Mouse (Mus musculus): ENCODE results near the gene Aicda. TPM values are rescaled to one million over a fixed set of nuclear protein-coding genes. Genes with fewer than 3 reads are reported as not detected.
"Not testable (repeated sequence)": the region's sequence is repeated elsewhere in the genome, so short reads cannot be mapped to it uniquely, and the experiment has no call there.

The Aicda gene
- polyA plus RNA-seq, 1 experiment from 2014 or later, result 0.99 TPM

DNA sequence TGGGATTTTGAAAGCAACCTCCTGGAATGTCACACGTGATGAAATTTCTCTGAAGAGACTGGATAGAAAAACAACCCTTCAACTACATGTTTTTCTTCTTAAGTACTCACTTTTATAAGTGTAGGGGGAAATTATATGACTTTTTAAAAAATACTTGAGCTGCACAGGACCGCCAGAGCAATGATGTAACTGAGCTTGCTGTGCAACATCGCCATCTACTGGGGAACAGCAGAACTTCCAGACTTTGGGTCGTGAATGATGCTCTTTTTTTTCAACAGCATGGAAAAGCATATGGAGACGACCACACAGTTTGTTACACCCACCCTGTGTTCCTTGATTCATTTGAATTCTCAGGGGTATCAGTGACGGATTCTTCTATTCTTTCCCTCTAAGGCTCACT, 8.9 kb downstream of the Aicda start:
- no peaks in the 10 kb centered on the region for H3K9me3 ChIP-seq (ENCODE audit: control insufficient read depth, low read length)
- 6% methylated on average over 6 of the region's 6 CpGs for WGBS
- H3K27me3 ChIP-seq (ENCODE audit: control insufficient read depth, insufficient read depth, low read length), result no peaks in the 10 kb centered on the region
- H3K9ac ChIP-seq (replicated peaks; ENCODE audit: low read depth, low read length), result no peak overlapping the region
- no peak overlapping the region for H3K27ac ChIP-seq (ENCODE audit: low read depth, low read length)
- no peak overlapping the region for H3K4me3 ChIP-seq (ENCODE audit: low read depth, low read length)
- peak; percentile 45 for ATAC-seq (ENCODE audit: low read depth)
- H3K4me2 ChIP-seq (ENCODE audit: low read depth, low read length), result peak overlapping the region; percentile 6; the same call in 1 of the 2 replicates
- no peaks in the 10 kb centered on the region for H3K4me1 ChIP-seq (ENCODE audit: control insufficient read depth, insufficient read depth, low read length)
- no peaks in the 10 kb centered on the region for H3K36me3 ChIP-seq (ENCODE audit: control insufficient read depth, insufficient read depth, low read length)

DNA sequence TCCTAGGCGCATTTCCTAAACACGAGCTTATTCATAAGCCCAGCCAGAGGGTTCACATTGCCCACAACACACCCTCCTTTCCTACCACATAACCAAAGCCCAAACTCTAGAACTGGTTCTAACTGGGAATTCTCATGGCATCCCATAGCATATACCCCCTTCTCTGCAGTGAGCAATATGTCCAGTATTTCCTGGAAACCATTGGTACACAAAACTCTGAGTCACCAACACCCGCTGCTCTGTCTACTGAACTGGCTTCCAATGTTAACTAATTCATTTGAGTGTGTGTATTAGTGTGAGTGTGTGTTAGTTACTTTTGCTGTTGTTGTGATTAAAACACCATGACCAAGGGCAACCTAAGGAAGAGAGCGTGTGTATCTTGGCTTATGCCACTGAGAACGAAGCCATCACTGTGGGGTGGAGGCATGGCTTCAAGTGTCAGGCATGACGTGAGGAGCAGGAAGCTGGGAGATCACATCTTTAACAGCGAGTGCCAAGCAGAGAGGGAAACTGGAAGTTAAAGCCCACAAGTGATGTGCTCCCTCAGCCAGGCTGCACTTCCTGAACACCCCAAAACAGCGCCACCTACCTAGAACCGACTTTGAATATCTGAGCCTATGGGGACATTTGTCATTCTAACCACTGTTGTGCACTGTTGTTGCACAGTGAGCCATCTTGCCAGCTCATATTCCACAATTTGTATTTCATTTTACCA, 11.6 kb downstream of the Aicda start:
- no peak overlapping the region for H3K9ac ChIP-seq (replicated peaks; ENCODE audit: low read depth, low read length)
- H3K36me3 ChIP-seq (ENCODE audit: control insufficient read depth, insufficient read depth, low read length), result no peaks in the 10 kb centered on the region
- H3K27me3 ChIP-seq (ENCODE audit: control insufficient read depth, insufficient read depth, low read length), result no peaks in the 10 kb centered on the region
- 90% methylated on average over 9 of the region's 9 CpGs for WGBS
- H3K4me3 ChIP-seq (ENCODE audit: low read depth, low read length), result no peak overlapping the region
- no peak overlapping the region for H3K27ac ChIP-seq (ENCODE audit: low read depth, low read length)
- H3K4me2 ChIP-seq (ENCODE audit: low read depth, low read length), result no peak overlapping the region
- H3K4me1 ChIP-seq (ENCODE audit: control insufficient read depth, insufficient read depth, low read length), result no peaks in the 10 kb centered on the region
- no peaks in the 10 kb centered on the region for H3K9me3 ChIP-seq (ENCODE audit: control insufficient read depth, low read length)
- no peak for ATAC-seq (ENCODE audit: low read depth)

DNA sequence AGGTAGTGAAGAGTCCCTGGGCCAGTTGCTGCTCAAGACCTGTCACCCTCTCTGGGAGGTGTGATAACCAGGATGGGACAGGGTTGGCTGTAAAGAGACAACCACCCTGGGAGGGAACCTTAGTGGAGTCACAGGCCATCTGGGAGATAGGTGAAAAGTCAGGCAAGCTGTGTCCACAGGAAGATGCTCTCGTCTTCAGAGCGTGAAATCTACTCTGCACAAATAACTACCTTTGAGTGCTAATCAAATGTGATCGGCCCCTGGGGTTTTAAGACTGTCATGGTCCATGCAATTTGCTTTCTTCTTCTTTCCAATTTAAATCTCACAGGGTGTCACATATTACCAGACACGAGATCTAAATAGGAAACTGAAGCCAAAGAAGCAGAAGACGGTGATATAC, 15.5 kb downstream of the Aicda start:
- peak; percentile 29; the same call in 1 of the 2 replicates for ATAC-seq (ENCODE audit: low read depth)

DNA sequence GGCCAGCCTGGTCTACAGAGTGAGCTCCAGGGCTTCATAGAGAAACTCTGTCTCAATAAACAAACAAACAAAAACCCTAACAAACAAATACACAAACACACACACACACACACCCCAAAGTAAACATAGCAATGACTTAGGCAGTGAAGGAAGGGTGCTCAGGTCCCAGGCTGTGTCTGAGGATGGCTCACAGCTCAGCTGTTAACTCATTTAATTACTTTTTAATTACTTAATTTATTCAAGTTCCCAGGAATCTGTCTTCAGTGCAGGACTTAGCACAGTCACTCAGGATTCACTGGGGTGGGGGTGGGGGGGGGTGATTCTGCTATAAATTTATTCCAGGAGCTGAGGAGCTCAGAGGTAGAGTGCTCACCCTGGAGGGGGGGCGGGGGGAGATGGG, 16.2 kb downstream of the Aicda start:
- H3K4me2 ChIP-seq (ENCODE audit: low read depth, low read length), result no peak overlapping the region
- H3K27me3 ChIP-seq (ENCODE audit: control insufficient read depth, insufficient read depth, low read length), result no peaks in the 10 kb centered on the region
- H3K4me3 ChIP-seq (ENCODE audit: low read depth, low read length), result no peak overlapping the region
- no peaks in the 10 kb centered on the region for H3K36me3 ChIP-seq (ENCODE audit: control insufficient read depth, insufficient read depth, low read length)
- H3K9ac ChIP-seq (replicated peaks; ENCODE audit: low read depth, low read length), result no peak overlapping the region
- no peaks in the 10 kb centered on the region for H3K4me1 ChIP-seq (ENCODE audit: control insufficient read depth, insufficient read depth, low read length)
- H3K9me3 ChIP-seq (ENCODE audit: control insufficient read depth, low read length), result no peaks in the 10 kb centered on the region
- H3K27ac ChIP-seq (ENCODE audit: low read depth, low read length), result 0 out of 2 replicates have a peak overlapping the region, but pooled peaks have one; percentile 2
- peak; percentile 35; the same call in 1 of the 2 replicates for ATAC-seq (ENCODE audit: low read depth)
- 45% methylated on average over 1 of the region's 1 CpGs for WGBS

More for the DNA sequence above, 15.5 kb downstream of the Aicda start:
- Histone ChIP-seq H3K27ac (ENCODE audit: low read depth, low read length) (no peak overlapping the region), H3K4me1 (ENCODE audit: control insufficient read depth, insufficient read depth, low read length) (no peaks in the 10 kb centered on the region), H3K9me3 (ENCODE audit: control insufficient read depth, low read length) (no peaks in the 10 kb centered on the region), H3K4me3 (ENCODE audit: low read depth, low read length) (no peak overlapping the region), H3K36me3 (ENCODE audit: control insufficient read depth, insufficient read depth, low read length) (no peaks in the 10 kb centered on the region), H3K4me2 (ENCODE audit: low read depth, low read length) (no peak overlapping the region), H3K9ac (replicated peaks; ENCODE audit: low read depth, low read length) (no peak overlapping the region), H3K27me3 (ENCODE audit: control insufficient read depth, insufficient read depth, low read length) (no peaks in the 10 kb centered on the region)
- WGBS, result 44% methylated on average over 5 of the region's 5 CpGs

DNA sequence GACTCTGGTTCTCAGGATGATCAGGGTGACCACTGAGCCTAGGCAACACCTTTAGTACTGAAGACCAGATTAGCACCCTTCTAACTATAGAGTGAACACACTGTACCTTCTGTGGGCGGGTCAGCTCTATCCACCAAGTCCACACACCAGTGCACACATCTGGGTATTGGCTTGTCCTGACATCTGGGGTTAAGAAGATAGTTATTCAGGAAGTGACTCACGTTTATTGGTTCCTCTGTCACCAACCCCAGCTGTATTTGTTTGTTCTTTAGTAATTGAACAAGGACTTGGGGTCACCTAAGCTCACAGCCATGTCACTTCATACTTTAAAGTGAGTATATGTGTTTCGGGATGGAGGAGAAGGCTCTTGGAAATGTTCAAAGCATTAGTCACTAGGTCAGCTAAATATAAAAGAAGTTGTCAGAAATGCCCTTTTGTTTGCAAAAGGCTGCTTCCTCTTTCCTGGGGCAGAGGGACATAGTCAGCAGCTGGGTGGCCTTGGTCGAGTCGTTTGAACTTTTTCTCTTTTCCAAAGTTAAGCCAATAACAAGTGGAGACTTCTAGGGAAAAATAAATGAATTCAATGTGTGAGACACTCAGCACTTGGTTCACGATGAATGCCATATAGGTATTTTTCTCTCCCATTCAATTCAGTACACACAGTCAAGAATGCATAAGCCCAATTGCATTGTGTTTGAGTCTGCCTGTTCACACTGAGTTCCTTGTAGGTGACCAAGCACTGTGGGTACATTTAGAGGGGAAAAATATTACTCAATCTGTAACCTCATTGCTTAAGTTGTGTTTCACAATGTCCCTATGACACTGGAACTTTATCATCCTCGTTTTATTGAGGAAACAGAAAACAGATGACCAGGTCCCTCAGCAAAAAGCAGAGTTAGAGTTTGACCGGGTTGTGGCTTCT, 17.4 kb downstream of the Aicda start:
- Histone ChIP-seq H3K27ac (ENCODE audit: low read depth, low read length) (no peak overlapping the region; the same call in 1 of the 2 replicates), H3K9ac (replicated peaks; ENCODE audit: low read depth, low read length) (no peak overlapping the region), H3K27me3 (ENCODE audit: control insufficient read depth, insufficient read depth, low read length) (no peaks in the 10 kb centered on the region), H3K4me2 (ENCODE audit: low read depth, low read length) (no peak overlapping the region), H3K36me3 (ENCODE audit: control insufficient read depth, insufficient read depth, low read length) (no peaks in the 10 kb centered on the region), H3K9me3 (ENCODE audit: control insufficient read depth, low read length) (no peaks in the 10 kb centered on the region), H3K4me3 (ENCODE audit: low read depth, low read length) (no peak overlapping the region), H3K4me1 (ENCODE audit: control insufficient read depth, insufficient read depth, low read length) (no peaks in the 10 kb centered on the region)
- WGBS, result 77% methylated on average over 8 of the region's 8 CpGs
- ATAC-seq (ENCODE audit: low read depth), result no peak

DNA sequence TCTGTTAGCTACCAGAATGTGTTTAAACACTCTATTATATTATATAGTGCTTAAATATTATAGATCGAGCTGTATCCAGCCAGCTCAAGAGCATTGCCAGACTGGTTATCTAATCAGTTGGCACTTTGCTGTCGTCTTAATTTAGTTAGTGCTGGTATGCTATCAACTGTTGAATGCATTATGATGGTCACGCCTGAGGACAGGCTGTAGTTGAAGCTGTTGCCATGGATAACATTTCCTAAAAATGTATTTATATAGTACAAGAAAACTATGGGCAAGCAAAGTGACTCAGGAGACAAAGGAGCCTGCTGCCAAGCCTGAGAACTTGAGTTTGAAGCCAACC, 18.0 kb downstream of the Aicda start:
- 92% methylated on average over 3 of the region's 3 CpGs for WGBS
- Histone ChIP-seq H3K27me3 (ENCODE audit: control insufficient read depth, insufficient read depth, low read length) (no peaks in the 10 kb centered on the region), H3K36me3 (ENCODE audit: control insufficient read depth, insufficient read depth, low read length) (no peaks in the 10 kb centered on the region), H3K4me3 (ENCODE audit: low read depth, low read length) (no peak overlapping the region), H3K9me3 (ENCODE audit: control insufficient read depth, low read length) (no peaks in the 10 kb centered on the region), H3K9ac (replicated peaks; ENCODE audit: low read depth, low read length) (no peak overlapping the region), H3K4me2 (ENCODE audit: low read depth, low read length) (no peak overlapping the region), H3K4me1 (ENCODE audit: control insufficient read depth, insufficient read depth, low read length) (no peaks in the 10 kb centered on the region), H3K27ac (ENCODE audit: low read depth, low read length) (no peak overlapping the region)
- no peak for ATAC-seq (ENCODE audit: low read depth)

DNA sequence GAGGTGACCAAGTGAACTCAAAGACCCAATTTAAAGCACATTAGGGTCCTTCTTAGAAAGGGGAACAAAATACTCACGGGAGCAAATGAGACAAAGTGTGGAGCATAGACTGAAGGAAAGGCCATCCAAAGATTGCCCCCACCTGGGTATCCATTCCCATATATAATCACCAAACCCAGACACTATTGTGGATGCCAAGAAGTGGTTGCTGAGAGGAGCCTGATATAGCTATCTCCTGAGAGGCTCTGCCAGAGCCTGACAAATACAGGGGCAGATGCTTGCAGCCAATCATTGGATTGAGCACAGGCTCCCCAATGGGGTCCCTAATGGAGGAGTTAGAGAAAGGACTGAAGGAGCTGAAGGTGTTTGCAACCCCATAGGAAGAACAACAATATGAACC, 21.4 kb downstream of the Aicda start:
- WGBS, result 83% methylated on average over 1 of the region's 1 CpGs
- not testable (repeated sequence) for H3K4me1 ChIP-seq (ENCODE audit: control insufficient read depth, insufficient read depth, low read length); H3K4me3 ChIP-seq (ENCODE audit: low read depth, low read length); H3K27me3 ChIP-seq (ENCODE audit: control insufficient read depth, insufficient read depth, low read length); H3K27ac ChIP-seq (ENCODE audit: low read depth, low read length); H3K9ac ChIP-seq (replicated peaks; ENCODE audit: low read depth, low read length); H3K9me3 ChIP-seq (ENCODE audit: control insufficient read depth, low read length); H3K36me3 ChIP-seq (ENCODE audit: control insufficient read depth, insufficient read depth, low read length); ATAC-seq (ENCODE audit: low read depth); H3K4me2 ChIP-seq (ENCODE audit: low read depth, low read length)

DNA sequence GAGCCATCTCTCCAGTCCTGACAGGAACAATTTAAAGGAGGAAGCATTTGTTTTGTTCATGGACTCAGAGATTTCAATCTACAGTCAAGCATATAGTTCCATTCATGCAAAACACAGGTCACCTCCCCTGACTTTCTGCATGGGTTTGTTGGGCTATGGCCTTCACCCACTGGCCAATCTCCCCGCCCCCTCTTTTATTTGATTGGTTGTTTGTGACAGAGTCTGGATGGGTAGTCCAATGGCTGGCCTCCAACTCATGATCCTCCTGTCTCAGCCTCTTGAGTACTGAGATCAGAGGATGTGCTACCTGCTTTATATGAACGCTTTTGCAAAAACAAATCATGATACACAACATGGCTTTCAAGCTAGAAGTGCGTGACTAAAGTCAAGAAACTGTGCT, 23.4 kb downstream of the Aicda start:
- Histone ChIP-seq H3K36me3 (ENCODE audit: control insufficient read depth, insufficient read depth, low read length) (no peaks in the 10 kb centered on the region), H3K4me2 (ENCODE audit: low read depth, low read length) (no peak overlapping the region), H3K9ac (replicated peaks; ENCODE audit: low read depth, low read length) (no peak overlapping the region), H3K4me1 (ENCODE audit: control insufficient read depth, insufficient read depth, low read length) (no peaks in the 10 kb centered on the region), H3K27me3 (ENCODE audit: control insufficient read depth, insufficient read depth, low read length) (no peaks in the 10 kb centered on the region), H3K27ac (ENCODE audit: low read depth, low read length) (no peak overlapping the region), H3K4me3 (ENCODE audit: low read depth, low read length) (no peak overlapping the region), H3K9me3 (ENCODE audit: control insufficient read depth, low read length) (no peaks in the 10 kb centered on the region)
- ATAC-seq (ENCODE audit: low read depth), result no peak
- WGBS, result 94% methylated on average over 3 of the region's 3 CpGs

DNA sequence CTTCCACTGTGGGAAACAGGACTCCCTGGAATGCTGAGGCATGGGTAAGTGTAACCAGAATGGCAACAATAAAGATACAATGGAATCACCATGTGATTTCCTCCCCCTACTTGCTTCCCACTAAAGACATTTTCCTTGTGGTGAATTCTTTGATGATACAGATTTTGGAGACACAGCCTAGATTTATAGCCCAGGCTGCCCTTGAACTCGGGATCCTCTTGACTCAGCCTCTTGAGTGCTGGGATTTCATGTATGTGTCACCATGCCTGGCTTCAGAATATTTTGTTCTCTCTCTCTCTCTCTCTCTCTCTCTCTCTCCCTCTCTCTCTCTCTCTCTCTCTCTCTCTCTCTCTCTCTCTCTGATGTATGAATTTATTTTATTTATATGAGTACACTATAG, 25.5 kb downstream of the Aicda start:
- 82% methylated on average over 1 of the region's 1 CpGs for WGBS
- ATAC-seq (ENCODE audit: low read depth), result no peak

More for the DNA sequence above, 25.5 kb downstream of the Aicda start:
- Histone ChIP-seq H3K4me1 (ENCODE audit: control insufficient read depth, insufficient read depth, low read length) (no peaks in the 10 kb centered on the region), H3K27me3 (ENCODE audit: control insufficient read depth, insufficient read depth, low read length) (no peaks in the 10 kb centered on the region), H3K9ac (replicated peaks; ENCODE audit: low read depth, low read length) (no peak overlapping the region), H3K36me3 (ENCODE audit: control insufficient read depth, insufficient read depth, low read length) (no peaks in the 10 kb centered on the region), H3K4me2 (ENCODE audit: low read depth, low read length) (no peak overlapping the region), H3K9me3 (ENCODE audit: control insufficient read depth, low read length) (no peaks in the 10 kb centered on the region), H3K4me3 (ENCODE audit: low read depth, low read length) (no peak overlapping the region), H3K27ac (ENCODE audit: low read depth, low read length) (no peak overlapping the region)

Measured in neural tube, embryonic 14.5 days (tissue).